Mouse (Mus musculus) cerebellum, adult (tissue): ENCODE data around the gene Kirrel3.

Experiments
- ATAC-seq: cut with Nextera tagmentation; 2 replicates; pipeline ENCODE4 v1.9.2; 2017; ENCODE audit warnings: mild to moderate bottlenecking, moderate library complexity, mixed read lengths; ENCODE audit not compliant: insufficient number of reproducible peaks, low FRiP score, low TSS enrichment

The Kirrel3 gene

DNA sequence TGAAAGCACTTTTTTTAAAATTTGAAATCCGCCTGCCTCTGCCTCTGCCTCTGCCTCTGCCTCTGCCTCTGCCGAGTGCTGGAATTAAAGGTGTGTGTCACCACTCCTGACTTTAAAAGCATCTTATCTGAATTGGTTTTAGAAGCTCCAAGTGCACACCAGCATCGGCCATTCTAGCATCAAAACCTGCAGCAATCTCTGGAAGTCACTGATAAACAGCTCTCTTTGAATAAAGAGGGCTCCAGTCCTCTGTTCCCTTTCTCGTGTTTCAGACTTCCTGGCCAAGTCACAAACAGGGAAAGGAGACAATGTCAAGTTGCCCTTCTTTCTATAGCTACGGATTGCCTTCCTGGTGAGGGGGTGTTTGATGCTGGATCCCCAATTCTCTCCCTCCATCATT is 554.2 kb downstream of the Kirrel3 start:
- no peak for ATAC-seq

DNA sequence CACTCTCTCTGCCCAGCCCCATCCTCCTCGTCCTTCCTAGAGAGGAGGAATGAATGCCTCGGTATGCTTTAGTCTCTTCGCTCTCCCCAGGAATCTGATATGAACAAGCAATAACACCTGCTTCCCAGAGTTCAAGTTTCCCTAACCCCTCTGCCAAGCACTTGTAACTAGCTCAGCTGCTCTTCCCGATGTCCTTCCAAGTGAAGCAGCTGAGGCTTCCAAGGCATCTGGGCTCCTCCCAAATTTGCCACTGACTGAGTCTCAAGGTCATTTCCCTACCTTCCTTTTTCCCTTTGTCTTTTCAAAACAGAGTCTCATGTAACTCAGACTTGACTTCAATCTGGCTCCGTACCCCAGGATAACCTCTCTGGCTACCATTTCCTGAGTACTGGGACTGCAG is 555.8 kb downstream of the Kirrel3 start:
- no peak for ATAC-seq

DNA sequence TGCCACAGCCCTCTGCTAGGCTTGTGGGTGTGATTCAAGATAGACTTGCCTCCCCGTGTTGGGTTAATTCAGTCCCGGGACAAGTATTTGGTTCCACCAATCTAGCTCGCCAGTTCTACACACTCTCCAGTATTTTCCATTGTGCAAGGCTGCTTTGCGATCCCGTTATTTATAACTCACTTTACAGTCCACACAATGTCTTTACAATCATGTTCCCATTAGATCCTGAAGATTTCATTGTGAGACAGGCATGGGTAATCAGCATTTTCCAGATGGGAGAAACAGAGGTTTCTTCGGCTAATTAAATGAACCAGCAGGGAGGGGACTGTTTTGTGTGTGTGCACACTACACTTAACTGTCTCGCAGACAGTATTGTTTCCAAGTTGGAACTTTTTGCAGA is 557.9 kb downstream of the Kirrel3 start:
- no peak for ATAC-seq

GRCm38 (mm10) chr9:35044458-35044857 is 558.8 kb downstream of the Kirrel3 start:
- ATAC-seq, result no peak

GRCm38 (mm10) chr9:35045031-35045531 is 559.4 kb downstream of the Kirrel3 start:
- no peak for ATAC-seq

DNA sequence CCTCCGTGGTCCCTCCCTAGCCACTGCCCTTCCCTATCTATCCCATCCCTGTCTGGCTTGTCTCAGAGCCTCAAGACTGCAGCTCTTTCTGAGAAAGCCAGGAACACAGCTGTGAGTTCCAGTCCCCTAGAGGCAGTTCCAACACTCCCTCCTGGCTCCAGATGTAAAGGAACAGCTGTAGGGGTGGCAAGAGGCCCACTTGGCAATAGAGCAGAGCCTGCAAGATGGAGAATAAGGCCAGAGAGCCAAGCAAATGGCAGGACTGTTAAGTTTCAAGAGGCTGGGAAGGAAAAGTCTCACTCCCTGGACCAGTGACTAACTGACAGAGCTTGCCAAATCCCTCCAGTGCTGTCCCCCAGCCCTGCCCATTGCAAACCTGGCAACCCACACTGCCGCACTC is 560.1 kb downstream of the Kirrel3 start:
- ATAC-seq, result no peak

GRCm38 (mm10) chr9:35048449-35048848 is 562.8 kb downstream of the Kirrel3 start:
- no peak for ATAC-seq

DNA sequence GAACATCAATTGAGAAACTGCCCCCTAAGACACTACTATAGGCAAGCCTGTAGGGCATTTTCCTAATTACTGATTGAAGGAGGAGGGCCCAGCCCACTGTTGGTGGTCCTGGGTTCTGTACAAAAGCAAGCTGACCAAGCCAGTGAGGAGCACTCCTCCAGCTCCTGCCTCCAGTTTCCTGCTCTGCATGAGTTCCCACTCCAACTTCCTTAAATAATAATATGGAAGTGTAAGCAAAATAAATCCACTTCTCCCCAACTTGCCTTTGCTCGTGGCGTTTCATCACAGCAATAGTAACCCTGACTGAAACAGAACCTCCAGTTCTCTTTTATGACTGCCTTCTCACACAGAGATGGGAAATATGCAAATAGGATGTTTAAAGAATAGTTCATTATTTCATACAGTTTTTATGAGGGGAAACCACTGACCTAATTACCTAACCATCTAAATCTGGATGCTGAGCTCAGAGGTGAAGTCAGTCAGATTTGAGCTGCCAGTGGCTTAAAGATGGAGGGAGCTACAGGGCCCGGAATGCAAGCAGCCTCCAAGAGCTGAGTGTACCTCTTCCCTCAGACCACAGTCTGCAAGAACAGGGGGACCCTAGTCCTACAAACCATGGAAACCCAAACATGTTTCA is 564.3 kb downstream of the Kirrel3 start:
- no peak for ATAC-seq

GRCm38 (mm10) chr9:35050701-35051454 is 565.2 kb downstream of the Kirrel3 start:
- no peak for ATAC-seq

GRCm38 (mm10) chr9:35051666-35052065 is 566.0 kb downstream of the Kirrel3 start:
- ATAC-seq, result no peak

DNA sequence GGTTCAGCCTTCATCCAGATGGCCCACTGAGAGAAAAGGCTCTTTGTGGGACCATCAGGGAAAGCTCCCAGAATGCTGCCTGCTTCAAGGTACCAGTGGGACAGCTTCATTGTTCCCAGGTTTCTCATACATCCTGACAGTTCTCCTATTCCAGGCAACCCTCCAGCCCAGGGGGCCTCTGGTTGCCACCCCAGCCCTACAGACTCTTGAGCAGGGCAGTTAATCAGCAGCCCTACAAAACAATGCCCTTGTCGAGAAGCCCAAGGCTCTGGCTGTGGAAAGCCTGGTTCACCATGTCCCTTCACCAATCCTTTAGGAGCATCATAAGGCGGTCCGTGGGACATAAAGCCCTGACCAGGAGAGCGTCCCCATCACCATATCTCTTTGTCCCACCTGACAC is 567.0 kb downstream of the Kirrel3 start:
- no peak for ATAC-seq

DNA sequence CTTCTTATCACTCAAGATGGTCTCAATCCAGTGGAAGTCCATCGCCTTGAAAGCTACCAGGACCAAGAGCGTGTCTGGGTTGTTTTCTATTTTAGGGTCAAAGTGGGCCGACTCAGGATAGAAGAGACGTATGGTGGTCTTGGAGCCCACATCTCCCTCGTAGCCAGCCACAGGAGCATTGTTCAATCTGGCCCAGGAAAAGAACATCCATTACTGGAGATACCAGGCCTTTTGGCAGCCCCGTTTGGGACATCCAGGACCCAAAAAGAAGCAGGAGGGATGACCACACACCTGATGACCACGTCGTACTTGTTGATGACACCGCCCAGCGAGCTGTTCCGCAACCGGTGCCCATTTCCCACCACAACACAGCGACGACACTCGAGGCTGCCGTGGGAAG is 567.4 kb downstream of the Kirrel3 start:
- ATAC-seq, result no peak

DNA sequence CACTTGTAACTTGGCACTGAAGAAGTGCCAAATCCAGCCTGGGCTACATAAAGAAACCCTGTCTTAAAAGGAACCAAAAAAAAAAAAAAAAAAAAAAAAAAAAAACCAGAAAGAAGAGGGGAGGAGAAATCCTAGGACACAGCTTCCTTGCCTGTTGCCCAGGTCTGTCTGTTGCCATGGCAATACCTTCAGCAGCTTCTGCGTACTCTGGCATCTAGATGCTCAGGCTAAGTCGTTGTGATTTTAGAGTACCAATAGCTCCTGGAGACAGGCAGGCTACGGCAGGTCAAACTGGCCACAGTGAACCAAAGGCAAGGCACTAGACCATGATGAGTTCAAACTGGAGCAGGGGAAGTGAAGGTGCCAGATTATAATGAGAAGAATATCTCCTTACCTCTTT is 568.0 kb downstream of the Kirrel3 start:
- no peak for ATAC-seq

- no peak for ATAC-seq
Observed at GRCm38 (mm10) chr9:35055528-35056330, 570.0 kb downstream of the Kirrel3 start.

- no peak for ATAC-seq
Observed at GRCm38 (mm10) chr9:35056611-35057010, 570.9 kb downstream of the Kirrel3 start.

GRCm38 (mm10) chr9:35057631-35058030 is 571.9 kb downstream of the Kirrel3 start:
- ATAC-seq, result no peak

DNA sequence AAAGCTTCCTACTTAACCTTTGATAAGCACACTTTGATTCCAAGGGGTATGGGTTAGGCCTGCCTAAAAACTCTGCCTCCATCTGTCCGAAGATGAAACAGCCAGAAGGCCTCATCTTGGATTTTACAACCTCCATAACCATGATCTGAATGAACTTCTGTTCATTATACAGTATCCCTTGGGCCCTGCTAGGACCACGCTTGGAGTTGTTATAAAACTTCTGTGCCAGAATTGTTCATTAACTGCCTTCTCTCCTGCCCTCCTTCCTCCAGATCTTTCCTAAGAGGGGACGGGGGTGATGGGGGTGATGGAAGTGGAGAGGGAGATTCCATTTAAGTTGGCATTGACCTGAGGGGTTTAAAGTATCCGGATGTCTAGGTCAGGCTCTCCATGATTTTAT is 572.5 kb downstream of the Kirrel3 start:
- no peak for ATAC-seq

- ATAC-seq, result peak; percentile 26; the same call in 1 of the 2 replicates
Observed at GRCm38 (mm10) chr9:35058596-35059354, 573.1 kb downstream of the Kirrel3 start.

GRCm38 (mm10) chr9:35059881-35060280 is 574.2 kb downstream of the Kirrel3 start:
- ATAC-seq, result no peak

DNA sequence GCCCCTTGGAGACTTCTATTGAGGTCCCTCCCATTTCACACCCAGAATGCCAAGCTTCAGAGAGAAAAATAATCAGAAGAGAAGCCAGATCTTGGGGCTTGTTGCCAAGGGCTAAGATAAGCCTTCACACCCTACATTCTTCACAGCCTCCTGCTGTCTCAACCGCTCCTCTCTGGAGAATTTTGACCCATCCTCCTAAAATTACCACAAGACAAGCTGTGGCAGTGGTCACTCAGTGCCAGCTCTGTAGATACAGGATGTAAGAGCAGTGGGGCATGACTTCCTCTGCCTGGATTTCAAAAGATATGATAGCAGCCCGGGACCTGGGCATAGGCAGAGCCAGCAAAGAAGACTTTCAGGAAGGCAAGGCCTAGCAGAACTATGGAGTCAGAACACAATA is 575.8 kb downstream of the Kirrel3 start:
- no peak for ATAC-seq
